Mouse (Mus musculus): Measurements from ENCODE around the gene Ppan.

Gene Ppan

DNA sequence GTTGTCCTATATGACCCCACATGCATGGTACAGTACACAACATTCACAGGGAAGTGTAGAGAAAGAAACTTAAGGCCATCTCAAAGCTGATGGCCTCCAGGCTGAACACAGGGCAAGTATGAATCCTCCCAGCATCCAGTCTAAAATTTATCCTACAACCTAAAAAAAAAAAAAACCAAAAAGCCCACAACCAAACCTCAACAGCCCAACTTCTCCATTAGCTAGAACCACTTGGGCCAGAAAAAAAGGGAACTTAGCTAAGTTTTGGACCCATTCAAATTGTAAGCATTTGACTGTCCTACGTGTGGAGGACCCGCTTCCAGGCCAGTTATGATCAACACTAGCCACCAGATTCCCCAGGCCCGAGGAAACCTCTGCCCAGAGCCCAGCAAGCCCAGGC, 35.3 kb downstream of the Ppan start:
- DNase-seq (ENCODE audit: low read depth, low spot score) = no peak
